Mouse (Mus musculus): ENCODE data around the gene Abcd4.

DNA sequence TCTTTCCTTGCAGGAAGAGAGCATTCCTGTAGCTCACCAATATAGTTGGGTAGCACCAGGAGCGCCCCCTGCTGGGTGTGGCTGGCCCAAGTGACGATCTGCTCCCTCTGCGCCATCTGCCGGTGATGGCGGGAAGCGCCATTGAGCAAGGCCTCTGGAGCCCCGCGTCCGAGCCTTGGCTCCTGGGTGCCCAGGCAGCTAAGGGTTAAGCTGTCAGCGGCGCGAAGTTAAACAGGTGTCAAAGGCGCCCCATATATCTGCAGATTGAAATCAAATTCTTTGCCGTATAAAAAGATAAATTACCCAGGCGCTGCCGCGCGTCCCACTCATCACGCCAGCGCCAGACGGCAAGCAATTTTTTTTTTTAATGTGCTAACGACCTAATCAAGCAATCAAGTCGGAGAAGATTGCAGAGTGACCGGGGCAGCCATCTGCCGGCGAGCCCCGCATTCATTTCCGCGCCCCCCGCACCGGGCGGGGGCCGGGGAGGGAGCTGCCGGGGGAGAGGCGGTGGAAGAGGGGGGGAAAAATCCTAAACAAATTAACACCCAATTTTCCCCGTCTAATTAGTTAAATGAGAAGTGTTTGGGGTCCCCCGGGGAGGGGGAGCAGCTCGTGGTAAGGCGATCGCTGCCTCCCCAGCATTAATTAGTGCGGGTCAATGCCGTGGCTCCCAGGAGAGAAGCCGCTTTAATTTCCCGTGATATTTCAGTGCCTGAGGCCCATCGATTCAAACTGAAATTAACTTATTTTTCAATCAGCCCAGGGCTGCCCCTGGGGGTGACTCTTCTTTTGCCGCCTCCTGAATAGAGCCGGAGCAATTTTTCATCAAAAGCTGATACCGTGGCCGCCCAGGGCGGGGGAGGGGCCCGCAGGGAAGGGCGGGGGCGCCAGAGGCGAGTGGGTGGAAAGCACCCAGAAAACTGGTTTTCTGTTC lies 27.1 kb downstream of the Abcd4 start:
- TF ChIP-seq POLR2A (IDR thresholded peaks at IDR 0.05; ENCODE audit: low read depth, low read length) = no peak
- peak; percentile 100 for TF ChIP-seq CTCF (IDR thresholded peaks at IDR 0.05; ENCODE audit: extremely low read depth, insufficient read depth, insufficient read length, insufficient replicate concordance)
